Mouse (Mus musculus) skeletal muscle tissue, adult 2 months (tissue): Measurements from ENCODE around the gene Mab21l3.

Source experiments
- DNase-seq: peaks from one replicate; pipeline ENCODE4 v3.0.0-alpha.2; 2012; ENCODE audit warnings: low read depth, low spot score

The Mab21l3 gene

GRCm38 (mm10) chr3:101848816-101849215, at the start of gene Mab21l3:
Mab21l3 (minus strand) TSS chr3:101848959.
- DNase-seq, result no peak

- DNase-seq, result no peak
Observed at GRCm38 (mm10) chr3:101897377-101897974, 48.7 kb upstream of the Mab21l3 start.

- DNase-seq, result peak; percentile 37
Observed at GRCm38 (mm10) chr3:101896893-101897292, 48.1 kb upstream of the Mab21l3 start.

- DNase-seq, result no peak
Observed at GRCm38 (mm10) chr3:101895376-101895910, 46.7 kb upstream of the Mab21l3 start.

DNA sequence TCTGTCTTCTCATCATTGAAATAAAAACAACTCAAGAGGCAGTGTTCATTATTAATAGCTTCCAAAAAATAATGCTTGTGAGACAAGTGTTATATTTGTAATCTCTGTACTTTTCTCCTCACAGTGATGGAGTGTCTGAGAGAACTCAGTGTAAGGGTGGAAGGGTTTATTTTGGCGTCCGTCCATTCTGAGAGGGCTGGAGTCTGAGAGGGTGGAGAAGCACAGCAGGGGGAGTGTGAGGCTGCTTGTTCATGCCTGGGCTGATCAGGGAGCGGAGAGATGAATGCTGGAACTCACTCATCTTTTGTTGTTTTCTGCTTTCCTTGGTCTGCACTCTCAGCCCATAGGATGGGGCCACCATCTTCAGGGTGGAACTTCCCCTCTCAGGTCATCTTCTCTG, 36.8 kb upstream of the Mab21l3 start:
- no peak for DNase-seq

DNA sequence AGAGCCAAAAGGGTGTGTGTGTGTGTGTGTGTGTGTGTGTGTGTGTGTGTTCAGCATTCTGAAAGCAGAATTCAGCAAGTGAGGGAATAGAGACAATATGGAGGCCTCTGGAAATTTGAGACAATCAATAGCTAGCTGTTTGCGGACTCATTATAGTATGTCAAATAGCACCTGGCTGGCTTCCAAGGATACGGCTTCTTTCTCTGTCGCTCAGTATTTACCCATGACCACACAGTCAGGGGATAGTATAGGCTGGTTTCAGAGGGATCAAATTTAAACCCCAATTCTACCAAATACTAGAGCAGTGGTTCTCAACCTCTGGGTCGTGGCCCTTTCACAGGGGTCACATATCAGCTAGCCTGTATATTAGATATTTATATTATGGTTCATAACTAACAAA, 36.3 kb upstream of the Mab21l3 start:
- DNase-seq, result no peak

DNA sequence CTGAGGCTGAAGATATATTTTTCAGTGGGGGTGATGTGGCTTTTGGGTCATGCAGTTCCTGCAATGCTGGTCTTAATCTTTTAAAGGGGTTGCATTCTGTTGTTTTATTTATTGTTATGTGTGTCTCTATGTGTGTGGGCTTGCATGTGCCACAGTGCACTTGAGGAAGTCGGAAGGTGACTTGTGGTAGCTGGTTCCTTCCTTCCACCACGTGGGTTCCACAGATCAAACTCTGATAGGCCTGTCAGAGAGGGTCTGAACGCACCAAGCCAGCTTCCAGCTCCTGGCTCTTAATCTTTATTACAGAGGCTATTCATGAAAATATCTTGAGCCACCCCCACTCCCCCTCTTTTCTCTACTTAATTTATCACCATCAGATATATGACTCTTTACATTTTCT, 35.1 kb upstream of the Mab21l3 start:
- DNase-seq, result no peak

GRCm38 (mm10) chr3:101881721-101882120, 33.0 kb upstream of the Mab21l3 start:
- no peak for DNase-seq

- DNase-seq, result no peak
Observed at GRCm38 (mm10) chr3:101880818-101881217, 32.1 kb upstream of the Mab21l3 start.

- no peak for DNase-seq
Observed at GRCm38 (mm10) chr3:101878136-101878535, 29.4 kb upstream of the Mab21l3 start.

- DNase-seq, result no peak
Observed at GRCm38 (mm10) chr3:101876459-101877285, 27.9 kb upstream of the Mab21l3 start.

DNA sequence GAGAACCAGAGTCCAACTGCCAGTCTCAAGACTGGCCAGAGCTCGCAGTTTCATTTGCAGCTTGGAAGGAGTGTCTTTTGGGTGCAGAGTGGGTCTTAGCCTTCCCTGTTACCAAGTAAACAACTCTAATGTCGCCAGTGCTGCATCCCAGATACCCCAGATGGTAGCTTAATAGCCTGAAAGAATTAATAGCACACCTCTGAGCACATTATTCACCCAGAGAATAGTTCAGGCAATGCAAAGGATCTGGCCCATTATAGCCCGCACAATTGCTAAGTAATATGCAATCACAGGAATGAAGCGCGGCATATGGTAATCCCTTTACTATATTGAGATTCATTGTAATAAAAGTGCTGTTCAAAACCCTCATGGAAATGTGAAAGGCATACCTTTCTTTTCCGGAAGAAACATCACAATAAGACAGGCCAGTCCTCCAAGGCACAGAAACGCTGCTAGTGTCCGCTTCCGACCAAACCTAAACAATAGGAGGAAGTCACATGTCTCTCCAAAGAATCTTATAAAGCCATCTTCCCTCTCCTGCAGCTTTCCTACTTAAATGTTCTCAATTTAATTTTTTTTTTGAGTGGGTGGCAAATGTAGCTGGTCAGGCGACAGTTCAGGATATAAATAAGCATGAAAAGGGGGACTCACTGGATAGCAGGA, 26.6 kb upstream of the Mab21l3 start:
- no peak for DNase-seq

DNA sequence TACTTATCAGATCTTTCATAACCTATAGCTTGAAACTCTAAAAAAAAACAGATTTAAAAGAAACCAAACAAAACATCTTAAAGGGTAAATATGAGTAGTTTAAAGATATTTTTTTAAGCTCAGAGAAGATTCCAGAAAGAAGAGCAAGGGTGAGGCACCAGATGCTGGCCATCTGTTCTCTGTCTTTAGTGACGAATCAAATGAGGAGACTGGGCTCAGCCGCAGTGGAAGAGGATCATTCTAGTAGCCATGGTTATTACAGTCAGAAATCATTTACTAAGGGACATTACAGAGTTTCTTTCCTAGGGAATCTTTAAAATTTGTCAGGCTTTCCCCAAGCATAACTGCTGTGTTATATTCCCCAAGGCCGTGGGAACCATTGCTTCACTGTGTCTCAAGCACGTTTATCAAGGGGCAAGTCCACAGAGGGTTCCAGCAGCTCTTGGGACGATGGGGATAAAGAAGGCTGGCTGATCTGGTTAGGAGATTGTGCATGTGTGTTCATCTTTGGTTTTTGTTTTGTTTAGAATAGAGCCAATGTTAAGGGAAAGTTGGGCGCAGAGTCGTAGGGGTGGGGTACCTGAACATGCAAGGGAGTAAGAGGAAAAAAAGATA, 24.4 kb upstream of the Mab21l3 start:
- DNase-seq, result no peak

DNA sequence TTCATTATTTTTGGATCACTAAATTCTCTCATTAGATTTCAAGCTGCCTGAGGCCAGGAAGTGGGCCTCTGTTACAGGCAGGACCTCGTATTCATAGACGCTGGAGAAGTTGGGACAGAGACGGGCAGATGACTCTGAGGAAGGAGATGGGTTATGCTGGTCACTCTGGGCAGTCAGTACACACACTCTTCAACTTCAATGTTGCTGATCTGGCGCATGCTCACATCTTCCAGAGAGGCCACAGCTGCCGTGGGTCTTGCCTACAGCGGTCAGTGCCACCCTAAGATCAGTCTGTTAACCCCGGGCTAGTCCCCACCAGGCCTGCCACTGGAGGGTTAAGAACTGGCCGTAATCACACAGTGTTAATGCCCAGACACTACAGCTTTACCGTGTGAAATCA, 23.2 kb upstream of the Mab21l3 start:
- DNase-seq, result no peak

DNA sequence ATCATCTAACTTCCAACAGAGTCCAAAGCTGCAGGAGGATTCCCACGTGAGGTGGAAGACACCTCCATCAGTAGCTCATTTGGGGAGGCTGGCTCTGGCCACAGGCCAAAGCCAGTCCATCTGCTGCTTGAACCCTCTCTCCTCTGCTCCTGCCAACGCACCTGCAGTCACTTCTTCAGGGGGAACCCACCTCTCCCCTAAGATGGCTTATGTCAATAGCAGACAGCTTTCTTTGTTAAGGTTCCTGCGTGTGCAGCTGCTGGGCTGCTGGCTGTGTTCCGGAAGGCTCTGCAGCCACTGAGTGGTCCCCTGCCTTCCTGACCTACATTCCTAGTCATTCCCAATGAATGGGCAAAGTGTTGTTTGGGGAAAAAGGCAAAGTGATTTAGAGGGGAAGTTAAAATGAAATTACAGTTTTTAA, 18.3 kb upstream of the Mab21l3 start:
- DNase-seq, result no peak

DNA sequence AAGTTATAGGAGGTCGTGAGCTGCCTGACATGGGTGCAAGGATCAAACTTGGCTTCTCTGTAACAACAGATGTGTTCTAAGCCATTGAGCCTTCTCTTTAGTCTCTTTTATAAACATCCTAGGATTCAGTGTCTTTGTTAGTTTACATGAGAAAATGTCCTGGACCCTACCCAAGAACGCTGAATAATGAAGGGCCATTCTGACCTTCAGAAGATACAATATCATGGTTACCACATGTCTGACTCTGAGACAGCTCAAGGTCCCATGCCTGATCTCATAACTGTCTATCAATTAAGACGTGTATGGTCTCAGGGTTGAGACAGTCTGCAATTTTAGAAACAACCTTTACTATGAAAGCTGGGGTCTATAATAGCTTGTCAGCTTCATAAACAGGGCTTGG, 13.1 kb upstream of the Mab21l3 start:
- no peak for DNase-seq

GRCm38 (mm10) chr3:101860151-101860550, 11.4 kb upstream of the Mab21l3 start:
- no peak for DNase-seq

DNA sequence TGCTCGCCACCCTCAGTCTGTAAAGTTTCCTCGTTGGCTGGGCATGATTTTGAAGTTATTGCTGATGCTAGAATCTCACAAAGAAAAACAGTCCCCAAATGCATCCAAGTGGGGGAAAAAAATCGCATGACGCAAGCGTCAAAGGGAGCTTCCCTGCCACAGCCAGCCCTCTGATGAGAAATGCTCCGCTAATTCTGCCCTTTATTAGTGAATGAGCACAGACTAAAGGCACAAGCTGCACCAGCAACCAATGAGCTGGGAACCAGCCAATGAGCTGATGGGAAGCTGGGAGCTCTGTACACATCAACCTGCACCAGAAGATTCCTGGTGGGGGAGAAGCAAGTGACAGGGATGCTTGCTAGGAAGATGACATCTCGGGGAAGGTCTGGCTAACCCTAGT, 11.0 kb upstream of the Mab21l3 start:
- no peak for DNase-seq

- no peak for DNase-seq
Observed at GRCm38 (mm10) chr3:101854075-101854474, 5.3 kb upstream of the Mab21l3 start.

DNA sequence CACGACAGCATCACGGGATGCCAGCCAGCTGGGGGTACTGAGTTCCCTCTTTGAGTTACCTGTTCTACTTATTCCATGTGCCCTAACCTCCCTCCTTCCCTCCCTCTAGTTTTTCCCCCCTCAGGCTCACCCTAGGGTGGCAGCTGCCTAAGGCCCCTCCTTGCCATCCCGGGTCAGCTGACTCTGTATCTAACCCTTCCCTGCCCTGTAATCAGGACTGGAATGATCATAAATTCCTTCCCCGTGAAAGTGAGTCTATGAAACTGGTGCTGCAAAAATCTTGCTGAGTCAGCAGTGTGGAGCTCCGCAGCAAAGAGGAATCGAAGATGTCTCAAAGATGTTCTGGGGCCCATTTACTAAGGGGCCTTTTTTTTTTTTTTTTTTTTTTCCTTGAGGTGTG, 2.6 kb upstream of the Mab21l3 start:
- no peak for DNase-seq

- DNase-seq, result no peak
Observed at GRCm38 (mm10) chr3:101846096-101846495, 2.7 kb downstream of the Mab21l3 start.
